Mouse (Mus musculus) ES-E14 (cell line): ENCODE data around the gene Med15.

Experiments
- CHD2 ChIP-seq: IDR thresholded peaks from 2 replicates; pipeline ENCODE4 v1.6.1; 2014; ENCODE audit warnings: mild to moderate bottlenecking, low read depth, low read length, inconsistent platforms
- MAFK ChIP-seq: IDR thresholded peaks from 2 replicates; pipeline ENCODE4 v1.6.1; 2014; ENCODE audit warnings: mild to moderate bottlenecking, low read depth, low read length, inconsistent platforms; ENCODE audit not compliant: insufficient read depth
- ZC3H11A ChIP-seq: IDR thresholded peaks from 2 replicates; pipeline ENCODE4 v1.6.1; 2012; ENCODE audit warnings: low read depth, mild to moderate bottlenecking, inconsistent platforms, low read length, borderline replicate concordance
- ZNF384 ChIP-seq: IDR thresholded peaks from 2 replicates; pipeline ENCODE4 v1.6.1; 2012; ENCODE audit warnings: low read depth, low read length, inconsistent platforms

DNA sequence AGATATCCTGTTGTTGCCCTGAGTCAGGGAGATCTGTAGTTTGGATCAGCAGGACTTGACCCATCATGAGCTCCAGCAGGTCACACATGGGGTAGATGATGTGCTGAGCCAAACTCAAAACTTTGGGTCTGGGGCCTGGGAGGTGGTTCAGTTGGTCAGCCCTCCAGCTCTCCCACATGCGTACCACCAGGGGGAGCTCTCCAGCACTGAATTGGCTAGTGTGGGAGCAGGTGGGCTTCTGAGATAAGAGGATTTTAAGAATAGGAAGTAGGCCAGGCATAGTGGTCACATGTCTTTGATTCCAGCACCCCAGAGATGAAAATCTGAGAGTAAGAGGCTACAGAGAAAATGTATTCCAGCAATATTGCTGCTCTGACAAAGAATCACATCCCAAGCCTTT is 11.8 kb upstream of the Med15 start:
- no peak for TF ChIP-seq CHD2
- TF ChIP-seq MAFK: no peak
- TF ChIP-seq ZNF384: no peak
- TF ChIP-seq ZC3H11A: no peak
